Mouse (Mus musculus) WW6 (cell line): Measurements from ENCODE around the gene Stk16.

Experiments used
- DNase-seq: peaks from one replicate; pipeline ENCODE4 v3.0.0-alpha.2; 2013; ENCODE audit warnings: low read depth, low spot score

Gene Stk16

GRCm38 (mm10) chr1:75236117-75237050, 25.7 kb downstream of the Stk16 start, which contains the start of gene Dnajb2:
TSS of gene Dnajb2 (plus strand) at chr1:75236406.
- DNase-seq = no peak

- no peak for DNase-seq
Measured at GRCm38 (mm10) chr1:75239591-75239990, 29.0 kb downstream of the Stk16 start.

DNA sequence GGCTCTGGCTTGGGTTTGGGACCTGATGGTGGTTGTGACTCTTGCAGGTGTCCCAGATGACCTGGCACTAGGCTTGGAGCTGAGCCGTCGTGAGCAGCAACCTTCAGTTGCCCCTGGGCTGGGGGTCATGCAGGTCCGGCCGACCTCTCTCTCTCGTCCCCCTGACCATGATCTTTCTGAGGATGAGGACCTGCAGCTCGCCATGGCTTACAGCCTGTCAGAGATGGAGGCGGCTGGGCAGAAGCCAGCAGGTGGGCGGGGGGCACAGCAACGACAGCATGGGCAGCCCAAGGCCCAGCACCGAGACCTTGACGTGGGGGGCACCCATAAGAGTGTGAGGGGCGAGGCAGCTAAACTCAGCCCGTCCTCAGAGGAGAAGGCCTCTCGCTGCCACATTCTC, 32.8 kb downstream of the Stk16 start:
- DNase-seq = no peak

- DNase-seq = no peak
Measured at GRCm38 (mm10) chr1:75244175-75244826, 33.7 kb downstream of the Stk16 start.

DNA sequence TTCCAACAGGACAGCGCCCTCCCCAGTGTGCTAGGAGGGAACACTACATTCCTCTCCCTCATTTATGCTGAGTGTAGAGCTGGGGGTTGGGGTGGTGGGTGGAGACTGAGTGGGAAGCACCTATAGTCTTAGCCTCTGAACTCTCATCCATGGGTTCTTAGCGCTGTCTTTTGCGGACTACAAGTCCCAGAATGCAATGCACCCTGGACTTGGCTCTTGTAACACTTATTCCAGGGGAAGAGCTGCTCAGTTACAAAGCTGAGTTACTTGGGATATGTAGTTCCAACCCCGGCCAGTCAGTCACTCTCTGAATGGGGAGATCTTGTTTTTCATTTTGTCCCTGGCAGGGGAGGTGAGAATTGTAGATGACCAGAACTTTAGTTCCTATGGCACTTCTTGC, 34.2 kb downstream of the Stk16 start:
- no peak for DNase-seq

- DNase-seq = no peak
Measured at GRCm38 (mm10) chr1:75247071-75247930, 36.7 kb downstream of the Stk16 start.

- no peak for DNase-seq
Measured at GRCm38 (mm10) chr1:75248041-75248772, 37.6 kb downstream of the Stk16 start.

DNA sequence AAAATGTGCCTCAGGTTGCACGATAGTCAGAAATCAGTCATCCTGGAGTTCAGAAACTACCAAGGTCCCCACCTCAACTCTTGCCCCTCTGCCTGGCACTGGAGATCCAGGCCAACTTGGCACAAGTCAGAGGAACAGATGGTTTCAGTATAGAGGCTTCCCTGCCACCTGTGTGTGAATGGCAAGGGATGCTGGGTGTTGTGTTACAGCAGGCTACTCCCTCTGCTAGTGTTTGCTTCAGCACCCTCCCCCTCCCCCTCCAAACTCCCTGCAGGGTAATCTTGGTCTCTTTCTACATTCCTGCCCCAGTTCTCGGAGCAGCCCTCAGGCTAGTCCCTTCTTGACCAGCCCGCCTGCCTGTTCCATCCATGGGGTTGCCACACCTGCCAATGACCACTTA, 39.9 kb downstream of the Stk16 start:
- no peak for DNase-seq

- DNase-seq = no peak
Measured at GRCm38 (mm10) chr1:75251112-75251970, 40.7 kb downstream of the Stk16 start.

DNA sequence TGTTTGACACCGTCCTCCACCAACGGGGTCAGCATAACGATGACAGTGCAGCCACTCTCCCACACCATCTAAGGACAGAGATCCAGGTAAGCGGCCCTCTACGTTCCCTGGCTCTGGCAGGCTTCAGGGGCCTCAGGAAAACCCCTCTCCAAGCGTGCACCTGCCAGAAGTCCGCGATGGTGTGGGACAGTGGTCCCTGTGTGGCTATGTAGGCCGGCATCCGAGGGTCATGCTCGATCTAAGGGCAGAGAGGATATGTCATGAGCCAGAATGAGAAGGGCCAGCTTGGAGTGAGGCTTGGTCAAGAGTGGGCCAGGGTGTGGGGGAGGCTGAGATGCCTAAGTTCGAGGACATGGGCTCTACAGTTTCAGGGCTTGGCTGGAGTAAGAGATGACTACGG, 41.7 kb downstream of the Stk16 start:
- no peak for DNase-seq

GRCm38 (mm10) chr1:75253029-75253428, 42.4 kb downstream of the Stk16 start:
- DNase-seq = no peak

- no peak for DNase-seq
Measured at GRCm38 (mm10) chr1:75253849-75254624, 43.4 kb downstream of the Stk16 start.

GRCm38 (mm10) chr1:75254625-75255013, 44.0 kb downstream of the Stk16 start:
- no peak for DNase-seq

DNA sequence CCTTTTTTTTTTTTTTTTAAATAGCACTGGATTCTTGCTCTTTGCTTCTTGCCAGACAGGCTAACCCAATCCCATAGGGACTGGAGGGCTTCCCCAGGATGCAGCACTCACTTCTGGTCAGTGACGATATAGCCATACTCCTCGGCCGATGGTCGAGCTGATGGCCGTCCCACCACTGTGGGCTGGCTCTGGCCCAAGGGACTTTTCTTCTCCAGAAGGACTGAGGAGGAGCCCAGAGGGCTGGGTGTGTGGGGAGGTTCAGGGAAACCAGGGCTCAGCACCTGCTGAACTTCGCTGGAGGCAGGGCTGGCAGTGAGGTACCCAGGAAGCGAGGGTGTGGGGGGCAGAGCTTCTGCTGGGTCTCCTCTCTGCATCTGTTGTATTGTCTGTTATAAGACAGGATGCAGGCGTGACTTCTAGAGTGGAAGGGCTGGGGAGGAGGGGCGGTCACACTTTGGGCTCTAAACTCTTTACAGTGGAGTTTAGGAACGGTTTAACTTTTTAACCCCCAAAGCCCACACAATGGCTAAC, 44.9 kb downstream of the Stk16 start:
- DNase-seq = no peak

GRCm38 (mm10) chr1:75261278-75261677, 50.6 kb downstream of the Stk16 start:
- no peak for DNase-seq

DNA sequence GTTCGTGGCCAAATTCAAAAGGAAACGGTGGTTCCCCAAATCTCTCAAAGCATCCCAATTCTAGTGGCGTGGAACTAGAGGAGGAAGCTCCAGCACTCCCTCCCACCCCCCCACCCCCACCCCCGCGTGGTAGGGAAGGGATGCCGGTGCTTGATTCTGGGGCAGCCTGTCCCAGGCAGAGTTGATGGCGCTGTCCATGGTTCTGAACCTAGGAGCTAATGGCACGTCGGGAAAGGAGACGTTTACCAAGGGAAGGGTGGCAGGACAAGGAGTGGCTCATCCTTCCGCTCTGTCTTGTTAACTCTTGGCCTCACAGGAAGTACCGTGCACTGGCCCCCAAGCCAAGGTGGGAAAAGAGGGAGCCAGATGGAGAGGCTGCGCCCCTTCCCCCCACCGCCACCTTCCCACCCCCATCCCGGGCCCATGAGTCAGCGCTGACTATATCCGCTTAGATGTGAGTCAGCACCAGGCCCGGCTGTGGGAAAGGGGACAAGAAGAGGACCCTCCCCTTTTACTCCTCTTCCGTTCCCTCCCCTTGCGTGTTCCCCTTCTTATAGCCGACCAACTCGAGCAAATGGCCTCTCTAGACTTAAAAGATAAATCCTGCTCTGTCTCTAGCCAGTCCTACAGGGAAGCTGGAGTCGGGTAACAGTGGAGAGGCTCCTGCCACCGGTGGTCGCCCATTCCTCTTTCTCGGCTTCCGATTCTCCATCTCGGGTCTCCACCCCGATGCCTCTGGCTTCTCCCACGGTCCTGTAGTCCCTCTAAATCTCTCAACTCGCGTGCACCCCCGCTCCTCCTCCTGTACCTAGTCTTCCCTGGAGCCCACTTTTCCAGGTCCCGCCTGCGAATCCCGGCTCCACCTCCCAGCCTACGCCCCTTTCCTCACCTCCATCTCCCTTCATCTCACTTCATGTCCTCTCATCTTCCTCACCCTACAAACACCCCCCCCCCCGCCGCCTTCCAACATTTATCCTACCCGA, 52.6 kb downstream of the Stk16 start:
- no peak for DNase-seq

DNA sequence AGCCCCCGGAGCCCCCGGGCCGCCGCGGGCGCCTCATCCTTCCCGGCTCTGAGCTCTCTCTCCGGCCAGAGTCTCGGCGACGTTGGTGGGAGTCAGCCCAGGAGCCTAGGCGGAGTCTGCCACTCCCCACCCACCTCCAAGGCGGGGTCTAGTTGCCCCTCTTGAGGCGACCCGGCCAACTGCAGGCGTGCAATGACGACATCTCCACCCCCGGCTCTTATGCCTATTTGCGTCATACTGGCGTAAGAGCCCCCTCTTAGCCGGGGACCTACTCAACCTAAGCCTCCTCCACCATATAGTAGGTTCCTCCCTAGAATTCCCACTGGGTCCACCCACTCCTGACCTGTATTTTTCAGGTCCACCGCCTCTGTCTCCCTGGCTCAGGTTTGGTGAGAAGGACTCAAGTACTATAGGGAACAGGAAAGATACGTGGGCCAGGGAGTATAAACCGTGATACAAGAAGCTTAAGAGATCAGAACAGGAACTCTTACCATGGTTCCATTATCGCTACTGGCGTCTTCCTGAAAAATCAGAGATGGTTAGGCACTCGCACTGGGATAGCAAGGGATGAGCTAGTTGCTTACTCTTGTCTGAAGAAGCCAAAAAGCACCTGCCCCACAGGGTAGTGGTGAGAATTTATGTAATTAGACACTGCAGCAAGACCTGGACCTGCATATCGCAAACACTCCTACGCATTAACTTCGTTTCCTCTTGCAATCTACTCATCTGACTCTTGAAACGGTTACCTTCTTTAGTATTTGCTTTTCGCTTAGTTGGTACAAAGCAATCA, 53.6 kb downstream of the Stk16 start, which contains the start of gene Ptprn:
TSS of gene Ptprn (minus strand) at position 412 of the 790 bp plus-strand sequence.
- no peak for DNase-seq
